Mouse (Mus musculus) fat pad, adult 2 months (tissue): ENCODE results near the gene Bola1.
A peak's percentile ranks its signal among the peaks of the same experiment; 100 is the strongest.
"Not testable (repeated sequence)": the region's sequence is repeated elsewhere in the genome, so short reads cannot be mapped to it uniquely, and the experiment has no call there.

ENCODE experiments used
- DNase-seq: peaks from one replicate; pipeline ENCODE4 v3.0.0-alpha.2; 2011; ENCODE audit warnings: low read depth, low spot score; ENCODE audit errors: extremely low read depth

Gene Bola1

DNA sequence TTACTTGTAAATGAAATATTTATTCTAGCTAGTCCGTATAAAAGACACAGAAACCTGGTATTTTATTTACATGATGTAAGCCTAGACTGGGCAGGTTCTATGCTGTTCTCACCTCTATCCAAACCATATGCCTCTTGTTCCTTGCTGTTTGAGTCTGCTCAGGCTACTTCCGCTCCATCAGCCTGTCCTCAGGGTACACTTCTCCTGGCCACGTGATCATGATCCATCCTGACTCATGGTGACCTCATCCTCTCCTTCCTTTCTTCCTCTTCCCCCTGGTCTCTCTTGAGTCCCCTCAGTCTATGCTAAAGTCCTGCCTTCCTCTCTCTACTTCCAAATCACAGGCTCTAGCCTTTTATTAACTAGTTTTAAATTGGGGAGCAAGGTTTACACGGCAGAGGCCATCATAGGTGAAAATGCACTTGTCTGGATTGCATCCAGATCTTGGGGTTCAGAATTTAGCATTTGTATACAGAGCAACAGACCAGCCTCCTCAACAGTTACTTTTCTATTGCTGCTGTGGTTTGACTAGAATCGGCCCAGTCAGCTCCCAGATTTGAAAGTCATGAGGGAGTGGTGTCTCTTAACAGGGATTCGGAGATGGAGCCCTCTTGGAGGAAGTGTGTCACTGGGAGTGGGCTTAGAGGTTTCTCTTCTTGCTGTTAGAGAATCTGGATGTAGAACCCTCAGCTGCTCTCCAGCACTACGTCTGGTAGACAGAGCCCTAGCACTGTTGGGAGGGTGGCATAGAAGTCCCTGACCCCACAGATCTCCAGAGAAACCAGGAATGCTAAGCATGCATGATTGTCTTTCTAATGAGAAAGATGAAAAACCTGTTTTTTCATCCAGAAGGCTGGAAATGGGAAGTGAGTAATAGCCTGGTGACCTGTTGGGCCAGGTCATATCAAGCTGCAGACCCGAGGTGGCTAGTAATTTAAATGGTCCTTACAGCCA is 7.5 kb upstream of the Bola1 start:
- DNase-seq = no peak

DNA sequence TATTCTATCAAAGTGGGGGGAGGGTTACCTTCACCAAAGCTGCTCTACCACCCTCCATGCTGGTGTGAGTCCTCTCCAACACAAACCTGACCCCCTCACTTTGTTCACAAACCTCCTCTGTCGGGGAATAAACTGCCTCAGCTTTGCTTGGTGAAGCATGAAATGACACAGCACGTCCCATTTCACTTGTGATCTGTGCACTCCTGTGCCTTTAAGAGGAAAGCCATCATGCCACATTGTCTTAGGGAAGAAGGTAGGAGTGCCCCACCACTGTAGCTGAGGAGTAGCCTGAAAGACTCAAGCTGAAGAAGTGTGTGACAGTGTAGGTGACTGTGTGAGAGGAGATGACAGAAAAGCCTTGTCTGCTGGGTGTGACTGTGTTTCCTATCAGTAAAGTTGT is 5.9 kb upstream of the Bola1 start:
- DNase-seq = no peak

DNA sequence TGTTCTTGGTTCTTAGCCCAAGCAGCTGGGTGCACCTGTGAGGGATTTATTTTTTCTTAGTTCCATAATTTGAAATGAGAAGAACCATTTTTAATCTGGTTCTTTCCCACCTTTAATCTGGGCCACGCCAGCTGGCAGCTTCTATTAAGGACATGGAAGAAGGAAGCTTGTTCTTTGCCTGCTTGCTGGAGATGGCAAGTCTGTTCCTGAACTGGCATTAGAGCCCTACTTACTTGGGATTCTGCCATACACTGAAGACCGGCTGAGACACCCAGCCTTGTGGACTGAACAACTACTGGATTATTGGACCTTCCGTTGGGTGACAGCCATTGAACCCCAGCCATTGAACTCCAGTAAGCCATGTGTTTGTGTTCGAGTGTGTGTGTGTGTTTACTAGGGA is 3.3 kb upstream of the Bola1 start:
- no peak for DNase-seq

DNA sequence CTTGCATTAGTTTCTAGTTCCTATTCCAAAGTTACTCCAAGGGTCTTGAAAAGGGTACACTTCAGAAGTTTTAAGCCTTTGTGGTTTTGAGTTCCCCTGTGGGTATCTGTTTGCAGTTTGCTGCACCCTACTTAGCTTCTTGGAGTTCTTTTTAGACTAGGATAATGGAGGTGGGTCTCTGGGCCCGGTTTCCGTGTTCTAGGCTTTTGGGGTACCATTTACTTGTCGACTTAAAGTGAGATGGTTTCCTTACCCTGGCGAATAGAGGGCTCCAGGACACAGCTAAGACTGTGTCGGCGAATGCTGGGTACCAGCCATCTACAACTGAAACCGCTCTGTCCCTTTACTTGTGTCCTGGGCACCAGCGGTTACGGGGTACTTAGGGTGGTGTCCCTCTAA is 2.1 kb upstream of the Bola1 start:
- no peak for DNase-seq

GRCm38 (mm10) chr3:96220765-96221639 is 1.5 kb upstream of the Bola1 start, which contains the start of the genes Hist2h2ac and Hist2h2be:
Gene Hist2h2ac, minus strand, starts transcription at chr3:96220880.
Gene Hist2h2be, plus strand, starts transcription at chr3:96221119.
- DNase-seq = peak; percentile 75

DNA sequence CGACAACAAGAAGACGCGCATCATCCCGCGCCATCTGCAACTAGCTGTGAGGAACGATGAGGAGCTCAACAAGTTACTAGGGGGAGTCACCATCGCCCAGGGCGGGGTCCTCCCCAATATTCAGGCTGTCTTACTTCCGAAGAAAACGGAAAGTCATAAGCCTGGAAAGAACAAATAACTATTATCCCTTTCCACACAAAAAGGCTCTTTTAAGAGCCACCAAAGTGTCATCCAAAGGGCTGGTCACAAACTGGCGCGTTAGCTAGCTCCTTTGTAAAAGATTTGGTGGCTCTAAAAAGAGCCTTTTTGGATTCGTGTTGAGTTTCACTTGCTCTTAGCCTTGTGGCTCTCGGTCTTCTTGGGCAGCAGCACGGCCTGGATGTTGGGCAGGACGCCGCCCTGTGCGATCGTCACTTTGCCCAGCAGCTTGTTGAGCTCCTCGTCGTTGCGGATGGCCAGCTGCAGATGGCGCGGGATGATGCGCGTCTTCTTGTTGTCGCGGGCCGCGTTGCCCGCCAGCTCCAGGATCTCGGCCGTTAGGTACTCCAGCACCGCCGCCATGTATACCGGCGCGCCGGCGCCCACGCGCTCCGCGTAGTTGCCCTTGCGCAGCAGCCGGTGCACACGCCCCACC is 739 bp upstream of the Bola1 start:
- DNase-seq = not testable (repeated sequence)

DNA sequence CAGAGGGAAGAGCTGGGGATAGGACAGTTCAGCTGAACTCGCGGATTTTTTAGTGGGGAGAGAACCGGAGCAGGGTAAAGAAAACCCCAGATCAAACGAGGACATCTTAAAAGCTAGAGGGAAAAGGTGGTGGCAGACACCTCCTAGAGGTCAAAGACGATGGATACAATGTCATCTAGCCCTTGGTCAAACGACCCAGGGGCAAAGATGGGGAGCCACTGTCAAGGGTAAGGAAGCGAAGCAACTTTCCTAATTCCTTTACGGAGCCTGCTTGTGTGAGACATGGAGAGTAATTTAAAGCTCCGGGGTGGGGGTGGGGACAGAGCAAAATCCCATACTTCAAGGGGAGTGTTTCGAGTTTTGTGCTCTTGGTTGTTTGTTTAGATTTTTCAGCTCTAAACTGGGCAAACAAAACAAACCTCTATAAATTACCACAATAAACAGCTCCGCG is 293 bp downstream of the Bola1 start:
- no peak for DNase-seq

- DNase-seq = no peak
These were observed 10.3 kb downstream of the Bola1 start for GRCm38 (mm10) chr3:96209242-96209641.

GRCm38 (mm10) chr3:96207819-96208218 is 11.7 kb downstream of the Bola1 start:
- DNase-seq = no peak

- no peak for DNase-seq
These were observed 19.8 kb downstream of the Bola1 start for GRCm38 (mm10) chr3:96199731-96200130.

DNA sequence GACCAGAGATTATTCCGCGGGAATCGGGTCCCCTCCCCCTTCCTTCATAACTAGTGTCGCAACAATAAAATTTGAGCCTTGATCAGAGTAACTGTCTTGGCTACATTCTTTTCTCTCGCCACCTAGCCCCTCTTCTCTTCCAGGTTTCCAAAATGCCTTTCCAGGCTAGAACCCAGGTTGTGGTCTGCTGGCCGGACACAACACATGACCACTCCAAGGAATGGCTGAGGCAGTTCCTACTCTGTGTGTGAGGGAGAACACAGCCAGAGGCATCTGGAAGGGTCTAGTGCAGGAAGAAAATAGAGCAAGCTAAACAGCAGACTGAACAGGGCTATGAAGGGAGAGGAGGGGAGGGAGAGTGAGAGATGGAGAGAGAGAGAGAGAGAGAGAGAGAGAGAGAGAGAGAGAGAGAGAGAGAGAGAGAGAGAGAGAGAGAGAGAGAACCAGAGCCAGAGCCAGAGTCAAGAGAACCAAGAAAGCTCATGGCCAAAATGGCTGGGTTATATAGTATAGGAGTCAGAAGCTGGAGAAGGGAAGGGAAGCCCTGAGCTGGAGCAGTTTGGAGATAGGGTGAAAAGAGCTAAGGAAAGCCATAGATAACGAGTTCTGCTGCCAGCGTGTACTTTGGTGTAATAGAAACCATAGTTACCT is 20.8 kb downstream of the Bola1 start:
- not testable (repeated sequence) for DNase-seq

DNA sequence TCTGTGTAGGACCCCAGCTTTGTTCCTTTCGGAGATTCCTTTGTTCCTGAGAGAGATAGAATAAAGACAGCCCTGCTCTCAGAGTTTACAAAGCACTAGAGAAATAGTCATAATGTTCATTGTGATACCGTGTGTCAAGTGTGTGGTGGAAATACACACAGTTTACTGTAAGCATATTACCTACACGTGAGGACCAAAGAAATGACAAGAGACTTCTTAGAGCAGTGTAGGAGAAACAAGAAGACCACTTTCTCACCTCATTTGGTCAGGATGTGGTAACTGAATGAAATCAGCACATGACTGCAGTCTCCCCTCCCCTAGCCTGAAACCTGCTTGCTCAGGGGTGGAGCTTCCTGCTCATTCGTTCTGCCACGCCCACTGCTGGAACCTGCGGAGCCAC is 21.3 kb downstream of the Bola1 start:
- DNase-seq = no peak

- peak; percentile 42 for DNase-seq
These were observed 22.3 kb downstream of the Bola1 start for GRCm38 (mm10) chr3:96197129-96197749.

- DNase-seq = no peak
These were observed 22.9 kb downstream of the Bola1 start for GRCm38 (mm10) chr3:96196437-96197128.

GRCm38 (mm10) chr3:96195616-96196313 is 23.7 kb downstream of the Bola1 start:
- DNase-seq = no peak

GRCm38 (mm10) chr3:96194966-96195365 is 24.5 kb downstream of the Bola1 start:
- no peak for DNase-seq

DNA sequence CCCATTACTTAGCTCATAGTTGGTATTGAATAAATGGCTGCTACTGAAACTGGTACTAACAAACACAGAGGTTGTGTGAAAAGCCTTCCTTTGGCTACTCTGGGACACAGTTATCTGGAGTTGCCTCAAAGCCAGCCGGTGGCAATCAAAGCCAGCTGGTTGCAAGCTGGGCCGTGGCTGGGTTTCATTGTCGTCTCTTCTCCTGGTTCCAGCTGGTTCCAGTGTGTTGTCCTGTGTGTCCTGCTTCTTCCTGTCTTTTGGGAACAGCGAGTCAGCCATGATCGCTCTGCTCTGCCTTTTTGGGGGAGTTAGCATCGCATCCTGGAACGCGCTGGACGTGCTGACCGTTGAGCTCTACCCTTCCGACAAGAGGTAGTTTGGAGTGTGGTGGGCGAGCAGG is 26.5 kb downstream of the Bola1 start:
- no peak for DNase-seq

GRCm38 (mm10) chr3:96182382-96182776 is 37.1 kb downstream of the Bola1 start:
- DNase-seq = no peak
